Comparison of ENCODE assay signal across 8 mouse cellular contexts in the genomic region with DNA sequence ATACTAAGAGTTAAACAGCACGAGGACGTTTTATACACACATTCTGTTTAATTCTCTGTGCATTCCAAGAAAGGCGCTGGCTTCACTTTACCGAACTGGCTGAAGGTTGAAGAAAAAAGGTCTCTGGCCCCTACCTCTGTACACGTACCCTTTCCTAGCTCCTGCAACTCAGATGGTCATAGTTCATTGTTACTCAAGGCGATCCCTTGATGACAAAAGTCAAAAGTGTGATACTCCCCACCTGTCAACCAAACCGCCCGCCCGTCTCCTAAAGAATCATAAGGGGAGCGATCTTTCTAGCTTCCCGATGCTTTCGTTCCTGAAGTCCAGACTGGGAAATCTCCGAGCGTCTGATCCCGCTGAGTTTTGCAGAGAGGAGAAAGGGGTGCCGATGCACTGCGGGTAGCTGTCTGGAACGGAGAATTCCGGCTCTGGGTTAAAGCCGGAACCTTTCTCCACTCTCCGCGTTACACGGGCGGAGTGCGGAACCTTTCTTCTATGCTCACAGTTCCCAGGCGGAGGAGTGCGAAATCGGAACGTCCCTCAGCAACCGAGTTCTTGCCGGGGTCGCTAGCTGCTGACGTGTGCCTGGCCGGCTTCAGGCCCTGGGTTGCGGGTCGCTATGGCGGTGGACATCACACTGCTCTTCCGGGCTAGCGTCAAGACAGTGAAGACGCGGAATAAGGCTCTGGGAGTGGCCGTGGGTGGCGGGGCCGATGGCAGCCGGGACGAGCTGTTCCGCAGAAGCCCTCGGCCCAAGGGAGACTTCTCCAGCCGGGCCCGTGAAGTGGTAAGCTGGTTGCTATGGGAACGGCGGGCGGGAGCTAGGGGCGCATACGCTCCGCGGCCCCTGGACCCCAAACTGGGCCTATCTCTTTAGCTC. TPM values are rescaled to one million over a fixed set of nuclear protein-coding genes. Genes with fewer than 3 reads are reported as not detected.
DNase-seq lines count a peak whose midpoint lies in the region; ATAC-seq and TF ChIP-seq lines count a peak whose summit lies in the region.

Gene Stx18 (plus strand): TSS at position 33 of the 883 bp plus-strand sequence.

- no peaks in the 10 kb centered on the region for H3K27me3 ChIP-seq in MEL (ENCODE audit: control insufficient read depth in 1 of 2, insufficient read depth in 2 of 2, low read length in 2 of 2)
- H3K27me3 ChIP-seq in cerebellum, adult 2 months (ENCODE audit: control insufficient read depth, insufficient read depth, low read length): no peaks in the 10 kb centered on the region
- H3K27me3 ChIP-seq in forebrain, postnatal 0 days (ENCODE audit: insufficient read depth, low read length): no peaks in the 10 kb centered on the region
- H3K27me3 ChIP-seq in lung, embryonic 15.5 days: no peaks in the 10 kb centered on the region

- peaks cover 14% of the 10 kb centered on the region for H3K79me2 ChIP-seq in MEL (ENCODE audit: control insufficient read depth, insufficient read depth, low read length, poor library complexity)

- TF ChIP-seq POLR2A in MEL (IDR thresholded peaks at IDR 0.05; ENCODE audit: control insufficient read depth in 1 of 2, insufficient read depth in 1 of 2, low read depth in 1 of 2, low read length in 2 of 2, poor library complexity in 1 of 2): peak in 1 of 2 experiments; percentile 80; a peak in 3 of 4 replicates
- TF ChIP-seq POLR2A in cerebellum, adult 2 months (IDR thresholded peaks at IDR 0.05; ENCODE audit: borderline replicate concordance, insufficient read depth, low read length): peak; percentile 68

- peak; percentile 98 for DNase-seq in MEL (ENCODE audit: low read depth, low spot score)
- peak; percentile 88 to 92 for DNase-seq in cerebellum, adult 2 months
- DNase-seq in forebrain, postnatal 0 days: peak; percentile 92
- peak; percentile 91 for DNase-seq in heart, postnatal 4 days
- peak; percentile 81 to 87 for DNase-seq in layer of hippocampus, adult 8-10 months (ENCODE audit: low spot score in 2 of 2)
- peak; percentile 73 for DNase-seq in ovary, adult 18-20 months (ENCODE audit: low spot score)
- DNase-seq in thymus, postnatal 0 days (ENCODE audit: low spot score): peak; percentile 81

- peak within 1 kb of the TSS; percentile 62 for H3K27ac ChIP-seq in MEL (ENCODE audit: control insufficient read depth, low read depth, low read length)
- H3K27ac ChIP-seq in cerebellum, adult 2 months (ENCODE audit: insufficient read depth, low read length): peak within 1 kb of the TSS; percentile 42
- H3K27ac ChIP-seq in forebrain, postnatal 0 days (ENCODE audit: low read depth, low read length): peak within 1 kb of the TSS; percentile 83
- peak within 1 kb of the TSS; percentile 32; the same call in 1 of the 2 replicates for H3K27ac ChIP-seq in lung, embryonic 15.5 days

- H3K9ac ChIP-seq in MEL (ENCODE audit: control insufficient read depth, low read depth, low read length, poor library complexity, severe bottlenecking): peak within 1 kb of the TSS; percentile 85
- peak within 1 kb of the TSS; percentile 95 for H3K9ac ChIP-seq in forebrain, postnatal 0 days
- peak within 1 kb of the TSS; percentile 75 for H3K9ac ChIP-seq in lung, embryonic 15.5 days

- peak; percentile 99 for ATAC-seq in forebrain, postnatal 0 days
- peak; percentile 93 for ATAC-seq in lung, embryonic 15.5 days (ENCODE audit: borderline replicate concordance, extremely low read depth, low FRiP score, low TSS enrichment)

- no peak for TF ChIP-seq CTCF in MEL (IDR thresholded peaks at IDR 0.05 in 2 of 3, conservative IDR thresholded peaks at IDR 0.05 in 1 of 3; ENCODE audit: control insufficient read depth in 1 of 3, insufficient read depth in 1 of 3, low read depth in 2 of 3, low read length in 3 of 3, poor library complexity in 1 of 3, severe bottlenecking in 1 of 3)
- no peak for TF ChIP-seq CTCF in cerebellum, adult 2 months (IDR thresholded peaks at IDR 0.05; ENCODE audit: borderline replicate concordance, insufficient read depth, low read depth, low read length)
- TF ChIP-seq CTCF in forebrain, postnatal 0 days (IDR thresholded peaks at IDR 0.05; ENCODE audit: low read depth): no peak

- WGBS in cerebellum, adult 2 months: under 1% methylated on average over 57 of the region's 57 CpGs
- WGBS in forebrain, postnatal 0 days: under 1% methylated on average over 57 of the region's 57 CpGs
- WGBS in lung, embryonic 15.5 days: under 1% methylated on average over 57 of the region's 57 CpGs

- H3K4me3 ChIP-seq in MEL (ENCODE audit: control insufficient read depth in 1 of 2, insufficient read depth in 1 of 2, low read depth in 2 of 2, low read length in 2 of 2): peak within 1 kb of the TSS; percentile 71 to 91
- peak within 1 kb of the TSS; percentile 82 for H3K4me3 ChIP-seq in cerebellum, adult 2 months (replicated peaks; ENCODE audit: insufficient read depth, low read depth, low read length)
- peak within 1 kb of the TSS; percentile 88 for H3K4me3 ChIP-seq in forebrain, postnatal 0 days (ENCODE audit: low read depth, low read length)
- peak within 1 kb of the TSS; percentile 88 for H3K4me3 ChIP-seq in lung, embryonic 15.5 days

- H3K9me3 ChIP-seq in MEL (replicated peaks; ENCODE audit: insufficient read depth, low read length): no peaks in the 10 kb centered on the region
- no peaks in the 10 kb centered on the region for H3K9me3 ChIP-seq in forebrain, postnatal 0 days (ENCODE audit: low read length)
- no peaks in the 10 kb centered on the region for H3K9me3 ChIP-seq in lung, embryonic 15.5 days

- peaks cover 2 to 7% of the 10 kb centered on the region in 2 experiments; a peak in 3 of 4 replicates for H3K4me1 ChIP-seq in MEL (ENCODE audit: control insufficient read depth in 1 of 2, insufficient read depth in 2 of 2, low read length in 2 of 2)
- H3K4me1 ChIP-seq in cerebellum, adult 2 months (ENCODE audit: control insufficient read depth, insufficient read depth, low read length): peaks cover 3% of the 10 kb centered on the region; the same call in 1 of the 2 replicates
- H3K4me1 ChIP-seq in forebrain, postnatal 0 days (ENCODE audit: insufficient read depth): no peaks in the 10 kb centered on the region
- H3K4me1 ChIP-seq in lung, embryonic 15.5 days: 0 out of 2 replicates have a peak, but pooled peaks cover 12% of the 10 kb centered on the region

- no peak for TF ChIP-seq EP300 in MEL (IDR thresholded peaks at IDR 0.05; ENCODE audit: low read depth in 1 of 2, low read length in 2 of 2)

- no peak for TF ChIP-seq RAD21 in MEL (IDR thresholded peaks at IDR 0.05; ENCODE audit: low read depth, low read length)

- H3K4me2 ChIP-seq in forebrain, postnatal 0 days (ENCODE audit: low read depth): peak within 1 kb of the TSS; percentile 83
- H3K4me2 ChIP-seq in lung, embryonic 15.5 days: peak within 1 kb of the TSS; percentile 70

- H3K36me3 ChIP-seq in MEL (ENCODE audit: control insufficient read depth in 1 of 2, insufficient read depth in 2 of 2, low read length in 2 of 2): peaks cover 0 to 6% of the 10 kb centered on the region in 2 experiments; a peak in 2 of 4 replicates
- H3K36me3 ChIP-seq in forebrain, postnatal 0 days (ENCODE audit: insufficient read depth): no peaks in the 10 kb centered on the region
- no peaks in the 10 kb centered on the region; the same call in 1 of the 2 replicates for H3K36me3 ChIP-seq in lung, embryonic 15.5 days

TF ChIP-seq in MEL, 35 proteins besides CTCF, POLR2A, EP300 and RAD21:
- TF ChIP-seq TBP (IDR thresholded peaks at IDR 0.05; ENCODE audit: low read depth, low read length) (peak; percentile 93), HCFC1 (IDR thresholded peaks at IDR 0.05; ENCODE audit: low read depth, low read length) (peak; percentile 95), SIN3A (IDR thresholded peaks at IDR 0.05; ENCODE audit: low read length) (peak; percentile 98), UBTF (IDR thresholded peaks at IDR 0.05; ENCODE audit: borderline replicate concordance, insufficient read depth, low read depth, low read length) (0 out of 2 replicates have a peak, but pooled peaks have one; percentile 47), NRF1 (IDR thresholded peaks at IDR 0.05; ENCODE audit: insufficient read depth, low read depth, low read length, poor library complexity, severe bottlenecking) (no peak), GABPA (IDR thresholded peaks at IDR 0.05; ENCODE audit: low read depth, low read length) (no peak), MXI1 (IDR thresholded peaks at IDR 0.05; ENCODE audit: low read depth, low read length) (peak; percentile 89), ELF1 (IDR thresholded peaks at IDR 0.05; ENCODE audit: low read depth, low read length) (peak; percentile 66), GATA1 (IDR thresholded peaks at IDR 0.05; ENCODE audit: low read depth, low read length) (peak; percentile 33; the same call in 1 of the 2 replicates), POLR2AphosphoS2 (IDR thresholded peaks at IDR 0.05; ENCODE audit: low read length) (no peak), JUND (IDR thresholded peaks at IDR 0.05; ENCODE audit: low read depth, low read length) (no peak), CHD1 (IDR thresholded peaks at IDR 0.05; ENCODE audit: low read depth, low read length) (0 out of 2 replicates have a peak, but pooled peaks have one; percentile 39), ZMIZ1 (IDR thresholded peaks at IDR 0.05; ENCODE audit: low read depth, low read length) (no peak), ZNF384 (IDR thresholded peaks at IDR 0.05; ENCODE audit: low read depth, low read length) (no peak), TCF12 (IDR thresholded peaks at IDR 0.05; ENCODE audit: low read depth, low read length) (peak; percentile 72), NELFE (IDR thresholded peaks at IDR 0.05; ENCODE audit: low read depth, low read length) (peak; percentile 72)
TF ChIP-seq in MEL: peak in this region for 10.

RNA-seq across cellular contexts. Expression of gene Stx18, which starts in this region (rescaled TPM):
- total RNA-seq in MEL (2012; rRNA removed): 39.9 and 44.0 TPM in 2 replicates
- 10 to 100 TPM in 1 of 2 experiments, not detected in 1; 44.4 TPM for polyA plus RNA-seq in MEL (2012; ENCODE audit: insufficient read depth in 1 of 2, insufficient read length in 2 of 2, low read depth in 1 of 2, low replicate concordance in 2 of 2, missing spikeins in 1 of 2)
- polyA plus RNA-seq in cerebellum, adult 2 months (2012; rRNA removed): 44.8 and 52.3 TPM in 2 replicates
- 23.9 and 26.5 TPM in 2 replicates for total RNA-seq in forebrain, postnatal 0 days (2014; rRNA removed)
- polyA plus RNA-seq in forebrain, postnatal 0 days (2015; fragmentation: Nextera tagmentation; extraction: Ambion mirVana): 28.3 and 30.3 TPM in 2 replicates
- total RNA-seq in heart, postnatal 4 days (2021): 10 to 100 TPM; 20.1 to 22.1 TPM
- 10 to 100 TPM; 33.8 to 42.2 (median 38.1) TPM for total RNA-seq in layer of hippocampus, adult 8-10 months (2022)
- 40.9 and 44.7 TPM in 2 replicates for polyA plus RNA-seq in lung, embryonic 15.5 days (2015; fragmentation: Nextera tagmentation; extraction: Ambion mirVana)
- polyA plus RNA-seq in thymus, postnatal 0 days (2015; fragmentation: Nextera tagmentation; extraction: Ambion mirVana): 34.7 and 40.0 TPM in 2 replicates

Comparison
In these comparisons a context has a peak if more than half of its experiments do, and no peak if none do; other contexts are left out.
1. Peak in every context shown above with its lines: DNase-seq, ATAC-seq, H3K4me3 ChIP-seq and H3K27ac ChIP-seq.
2. H3K27ac ChIP-seq: peak in every context shown above with its lines; median percentile 83 in forebrain, postnatal 0 days; 62 in MEL; 42 in cerebellum, adult 2 months; 32 in lung, embryonic 15.5 days.